9 mouse cellular contexts compared by ENCODE assay signal in the genomic region with DNA sequence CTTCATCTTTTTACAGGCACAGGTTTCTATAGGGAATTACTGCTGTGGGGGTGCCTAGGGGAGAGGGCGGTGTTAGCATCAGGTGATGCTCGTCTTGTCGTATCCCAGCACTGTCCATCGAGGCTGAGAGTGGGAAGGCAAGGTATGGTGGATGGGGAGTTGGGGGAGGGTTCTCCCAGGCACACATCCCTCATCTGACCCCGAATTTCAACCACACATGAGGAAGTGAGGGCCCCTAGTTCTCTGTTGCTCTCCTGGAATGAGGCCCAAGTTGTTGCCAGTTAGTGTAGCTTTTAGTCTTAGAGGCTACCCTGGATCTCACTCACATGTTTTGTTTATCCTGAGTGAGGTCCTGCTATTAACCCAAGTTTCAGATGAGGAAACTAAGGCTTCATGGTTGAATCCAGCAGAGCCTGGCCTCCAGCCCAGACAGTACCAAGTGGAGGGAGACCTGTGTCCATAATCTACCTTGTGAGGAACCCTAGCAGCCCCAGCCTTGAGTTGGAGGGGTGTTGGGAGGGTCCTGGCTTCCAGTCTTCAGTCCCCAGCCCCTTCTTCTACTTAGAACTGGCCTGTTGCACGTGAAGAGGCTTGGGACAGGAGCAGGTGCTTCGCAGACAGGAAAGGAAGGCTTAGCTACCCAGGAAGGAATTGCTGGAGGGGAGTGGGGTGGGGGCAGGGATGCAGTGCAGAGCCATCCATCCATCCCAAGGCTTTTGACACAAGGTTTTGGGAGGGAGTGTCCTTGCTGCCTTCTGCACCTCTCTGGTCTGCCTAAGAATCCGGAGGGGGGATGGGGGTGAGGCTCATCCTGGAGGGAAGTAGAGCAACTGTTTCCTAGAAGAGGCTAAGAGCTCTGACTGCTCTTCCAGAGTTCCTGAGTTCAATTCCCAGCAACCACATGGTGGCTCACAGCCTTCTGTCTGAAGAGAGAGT. TPM values are rescaled to one million over a fixed set of nuclear protein-coding genes. Genes with fewer than 3 reads are reported as not detected.
DNase-seq lines count a peak whose midpoint lies in the region; ATAC-seq and TF ChIP-seq lines count a peak whose summit lies in the region.
"Had no signal": no experiment of that assay in that cellular context is flagged by ENCODE, and none has a peak within 500 bp of the region (broad histone marks: within the 10 kb centered on the region; RNA-seq: fewer than 3 reads in every experiment).

No protein-coding gene starts in this region.

- peaks cover 49% of the 10 kb centered on the region for H3K4me1 ChIP-seq in lung, embryonic 14.5 days (ENCODE audit: insufficient read depth)
- peaks cover 63% of the 10 kb centered on the region for H3K4me1 ChIP-seq in hindbrain, embryonic 12.5 days
- peaks cover 87% of the 10 kb centered on the region for H3K4me1 ChIP-seq in neural tube, embryonic 13.5 days (replicated peaks)

- WGBS in lung, embryonic 14.5 days: 52% methylated on average over 8 of the region's 8 CpGs
- WGBS in hindbrain, embryonic 12.5 days: 56% methylated on average over 8 of the region's 8 CpGs
- WGBS in neural tube, embryonic 13.5 days: 61% methylated on average over 8 of the region's 8 CpGs

- no peaks in the 10 kb centered on the region for H3K27me3 ChIP-seq in lung, embryonic 14.5 days (ENCODE audit: insufficient read depth, low read length)
- no peaks in the 10 kb centered on the region for H3K27me3 ChIP-seq in hindbrain, embryonic 12.5 days
- H3K27me3 ChIP-seq in neural tube, embryonic 13.5 days: no peaks in the 10 kb centered on the region

- ATAC-seq in lung, embryonic 14.5 days (ENCODE audit: insufficient read depth): no peak
- ATAC-seq in hindbrain, embryonic 12.5 days (ENCODE audit: low FRiP score): no peak
- no peak for ATAC-seq in neural tube, embryonic 13.5 days (ENCODE audit: low read depth)
- ATAC-seq: CD4-positive, CD25-positive, alpha-beta regulatory T cell, adult 4 months had no signal

- no peak for TF ChIP-seq CTCF in lung, embryonic 14.5 days (IDR thresholded peaks at IDR 0.05; ENCODE audit: low read depth)

- H3K9ac ChIP-seq in lung, embryonic 14.5 days: no peak overlapping the region; the same call in 1 of the 2 replicates
- H3K9ac ChIP-seq in hindbrain, embryonic 12.5 days: no peak overlapping the region
- H3K9ac ChIP-seq in neural tube, embryonic 13.5 days: peak overlapping the region; percentile 49; the same call in 1 of the 2 replicates

- H3K4me3 ChIP-seq in lung, embryonic 14.5 days (ENCODE audit: low read depth, low read length): 0 out of 2 replicates have a peak overlapping the region, but pooled peaks have one; percentile 1
- H3K4me3 ChIP-seq in hindbrain, embryonic 12.5 days: no peak overlapping the region
- H3K4me3 ChIP-seq in neural tube, embryonic 13.5 days: no peak overlapping the region

- H3K4me2 ChIP-seq in lung, embryonic 14.5 days: peak overlapping the region; percentile 39
- H3K4me2 ChIP-seq in hindbrain, embryonic 12.5 days (replicated peaks): peak overlapping the region; percentile 9; the same call in 1 of the 2 replicates
- H3K4me2 ChIP-seq in neural tube, embryonic 13.5 days: peak overlapping the region; percentile 20; the same call in 1 of the 2 replicates

- no peaks in the 10 kb centered on the region for H3K9me3 ChIP-seq in lung, embryonic 14.5 days (ENCODE audit: low read depth, low read length)
- H3K9me3 ChIP-seq in hindbrain, embryonic 12.5 days (replicated peaks): no peaks in the 10 kb centered on the region
- H3K9me3 ChIP-seq in neural tube, embryonic 13.5 days: no peaks in the 10 kb centered on the region

- peak overlapping the region; percentile 85 for H3K27ac ChIP-seq in lung, embryonic 14.5 days (ENCODE audit: low read depth)
- H3K27ac ChIP-seq in hindbrain, embryonic 12.5 days: peak overlapping the region; percentile 64; the same call in 1 of the 2 replicates
- peak overlapping the region; percentile 80 for H3K27ac ChIP-seq in neural tube, embryonic 13.5 days (replicated peaks)

- H3K36me3 ChIP-seq in lung, embryonic 14.5 days (ENCODE audit: insufficient read depth): peaks cover 37% of the 10 kb centered on the region
- peaks cover 7% of the 10 kb centered on the region for H3K36me3 ChIP-seq in hindbrain, embryonic 12.5 days
- H3K36me3 ChIP-seq in neural tube, embryonic 13.5 days: peaks cover 5% of the 10 kb centered on the region

- peak; percentile 64 for DNase-seq in cerebellum, adult 9-11 months
- no peak for DNase-seq in cerebellum, adult 11 months
- DNase-seq in lung, embryonic 14.5 days: no peak
- DNase-seq in lung, postnatal 4 days: no peak
- DNase-seq in ovary, postnatal 36 days (ENCODE audit: low spot score): no peak
- no peak for DNase-seq in frontal cortex, adult 2 months (ENCODE audit: extremely low spot score in 1 of 2, low spot score in 1 of 2)

RNA-seq across cellular contexts. Expression of gene Ctdsp2, which starts 8.9 kb away (rescaled TPM):
- polyA plus RNA-seq in lung, embryonic 14.5 days (2014; fragmentation: Nextera tagmentation; extraction: Ambion mirVana): 112 and 113 TPM in 2 replicates
- polyA plus RNA-seq in hindbrain, embryonic 12.5 days (2016; fragmentation: Nextera tagmentation; extraction: Ambion mirVana): 50.5 and 51.1 TPM in 2 replicates
- polyA plus RNA-seq in neural tube, embryonic 13.5 days (2015; fragmentation: Nextera tagmentation; extraction: Ambion mirVana): 21.9 and 26.9 TPM in 2 replicates
- polyA plus RNA-seq in frontal cortex, adult 2 months (2012; rRNA removed): 78.3 and 79.7 TPM in 2 replicates

RNA-seq across cellular contexts. Expression of gene Avil, which starts 13.1 kb away (rescaled TPM):
- polyA plus RNA-seq in lung, embryonic 14.5 days (2014; fragmentation: Nextera tagmentation; extraction: Ambion mirVana): 0.13 and 0.30 TPM in 2 replicates
- polyA plus RNA-seq in hindbrain, embryonic 12.5 days (2016; fragmentation: Nextera tagmentation; extraction: Ambion mirVana): 1.6 and 2.1 TPM in 2 replicates
- 23.0 and 36.0 TPM in 2 replicates for polyA plus RNA-seq in neural tube, embryonic 13.5 days (2015; fragmentation: Nextera tagmentation; extraction: Ambion mirVana)
- polyA plus RNA-seq in frontal cortex, adult 2 months (2012; rRNA removed): 0.14 and 0.25 TPM in 2 replicates

RNA-seq across cellular contexts. Expression of gene Tsfm, which starts 43.2 kb away (rescaled TPM):
- 76.8 and 77.3 TPM in 2 replicates for polyA plus RNA-seq in lung, embryonic 14.5 days (2014; fragmentation: Nextera tagmentation; extraction: Ambion mirVana)
- polyA plus RNA-seq in hindbrain, embryonic 12.5 days (2016; fragmentation: Nextera tagmentation; extraction: Ambion mirVana): 65.3 and 67.4 TPM in 2 replicates
- polyA plus RNA-seq in neural tube, embryonic 13.5 days (2015; fragmentation: Nextera tagmentation; extraction: Ambion mirVana): 53.3 and 65.1 TPM in 2 replicates
- polyA plus RNA-seq in frontal cortex, adult 2 months (2012; rRNA removed): 31.8 and 35.2 TPM in 2 replicates

RNA-seq across cellular contexts. Expression of gene Mettl1, which starts 53.8 kb away (rescaled TPM):
- 59.5 and 60.7 TPM in 2 replicates for polyA plus RNA-seq in lung, embryonic 14.5 days (2014; fragmentation: Nextera tagmentation; extraction: Ambion mirVana)
- polyA plus RNA-seq in hindbrain, embryonic 12.5 days (2016; fragmentation: Nextera tagmentation; extraction: Ambion mirVana): 31.8 and 34.9 TPM in 2 replicates
- polyA plus RNA-seq in neural tube, embryonic 13.5 days (2015; fragmentation: Nextera tagmentation; extraction: Ambion mirVana): 22.5 and 25.7 TPM in 2 replicates
- polyA plus RNA-seq in frontal cortex, adult 2 months (2012; rRNA removed): 13.9 and 14.0 TPM in 2 replicates

RNA-seq across cellular contexts. Expression of gene Eef1akmt3, which starts 53.9 kb away (rescaled TPM):
- polyA plus RNA-seq in lung, embryonic 14.5 days (2014; fragmentation: Nextera tagmentation; extraction: Ambion mirVana): 0.53 and 0.74 TPM in 2 replicates
- polyA plus RNA-seq in hindbrain, embryonic 12.5 days (2016; fragmentation: Nextera tagmentation; extraction: Ambion mirVana): 0.22 and 0.34 TPM in 2 replicates
- polyA plus RNA-seq in neural tube, embryonic 13.5 days (2015; fragmentation: Nextera tagmentation; extraction: Ambion mirVana): 0.20 and 0.25 TPM in 2 replicates
- polyA plus RNA-seq in frontal cortex, adult 2 months (2012; rRNA removed): 0.18 and 0.27 TPM in 2 replicates
